Mouse (Mus musculus) c-Kit-negative CD71-positive TER-119-positive erythroid progenitor cells, embryonic 14.5 days (primary cell): Measurements from ENCODE around the gene Acadvl.

ENCODE experiments used
- DNase-seq: peaks from one replicate; pipeline ENCODE4 v3.0.0-alpha.2; 2013; ENCODE audit warnings: low read depth, low spot score

Gene Acadvl

DNA sequence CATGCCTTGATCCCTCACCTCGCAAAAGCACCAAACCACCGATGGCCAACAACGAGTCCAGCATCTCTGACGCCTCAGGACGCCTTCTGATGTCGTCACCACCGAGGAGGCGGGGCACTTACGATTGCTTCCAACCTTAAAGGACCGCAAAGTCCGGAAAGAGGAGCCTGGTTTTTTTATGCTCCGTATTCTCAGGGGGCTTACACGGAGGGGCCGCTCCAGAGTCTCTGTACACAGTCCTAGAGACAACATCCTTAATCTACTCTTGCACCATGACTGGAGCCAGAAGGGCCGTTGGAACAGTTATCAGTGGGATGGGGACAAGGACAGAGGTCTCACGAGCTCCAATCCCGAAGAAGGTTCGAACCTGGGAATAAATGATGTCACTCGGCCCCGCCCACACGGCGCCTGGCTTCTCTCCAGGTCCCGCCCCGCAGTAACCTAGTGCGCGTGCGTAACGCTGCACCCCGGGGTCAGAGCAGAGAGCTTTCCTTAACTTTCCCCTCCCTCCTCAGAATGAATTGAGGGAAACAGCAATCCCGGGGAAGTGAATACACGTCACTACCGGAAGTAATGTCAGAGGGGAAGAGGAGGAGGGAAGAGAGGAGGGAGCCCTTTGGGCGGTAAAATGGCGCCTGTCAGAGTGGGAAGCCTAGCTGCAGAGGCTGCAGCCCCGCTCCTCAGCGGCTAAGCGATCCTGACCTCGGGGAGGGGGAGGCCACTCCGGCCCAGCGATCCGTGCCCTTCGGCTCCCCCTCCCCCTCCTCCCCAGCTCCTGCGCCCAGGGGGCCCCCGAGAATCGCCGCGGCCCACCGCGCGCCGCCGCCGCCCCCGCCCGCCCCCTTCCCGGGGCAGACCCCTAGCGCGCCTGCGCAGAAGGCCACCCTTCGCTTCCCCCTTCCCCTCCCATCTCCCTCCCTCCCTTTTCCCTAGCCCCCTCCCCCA is 34.7 kb downstream of the Acadvl start:
- DNase-seq = peak; percentile 98

DNA sequence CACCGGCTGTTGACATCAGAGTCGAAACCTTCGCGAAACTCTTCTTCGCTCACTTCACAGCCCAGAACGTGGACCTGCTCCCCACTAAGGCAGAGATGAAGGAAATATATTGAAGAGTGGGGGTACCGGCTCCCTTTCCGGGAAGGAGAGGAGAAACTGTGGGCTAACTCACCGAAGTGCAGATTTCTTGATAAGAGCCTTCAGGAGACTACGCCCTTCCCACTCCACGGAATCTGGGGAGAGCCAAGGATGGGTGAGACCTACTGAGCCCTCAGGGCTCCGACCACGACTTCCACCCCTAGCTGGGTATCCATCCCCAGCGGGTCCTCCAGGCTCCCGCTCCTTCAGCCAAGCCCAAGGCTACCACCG is 35.4 kb downstream of the Acadvl start:
- DNase-seq = no peak

DNA sequence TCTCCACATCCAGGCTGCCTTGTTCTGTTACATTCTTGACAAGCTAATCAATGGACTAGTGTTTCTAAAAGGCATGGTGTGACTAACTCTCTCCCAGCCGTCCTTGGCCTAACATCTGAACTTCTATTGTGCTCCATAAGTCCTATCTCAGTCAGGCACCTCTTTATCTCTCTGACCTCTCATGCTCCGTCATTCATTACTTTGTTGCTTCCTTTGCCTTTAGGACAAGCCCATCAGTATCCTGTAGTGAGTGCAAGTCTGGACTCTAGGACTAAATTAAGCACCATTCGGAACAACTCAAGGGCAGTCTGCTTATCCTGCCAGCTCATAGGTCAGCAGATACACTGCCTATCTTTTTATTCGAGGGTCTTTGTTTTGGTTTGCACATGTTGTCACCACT is 38.9 kb downstream of the Acadvl start:
- DNase-seq = no peak

DNA sequence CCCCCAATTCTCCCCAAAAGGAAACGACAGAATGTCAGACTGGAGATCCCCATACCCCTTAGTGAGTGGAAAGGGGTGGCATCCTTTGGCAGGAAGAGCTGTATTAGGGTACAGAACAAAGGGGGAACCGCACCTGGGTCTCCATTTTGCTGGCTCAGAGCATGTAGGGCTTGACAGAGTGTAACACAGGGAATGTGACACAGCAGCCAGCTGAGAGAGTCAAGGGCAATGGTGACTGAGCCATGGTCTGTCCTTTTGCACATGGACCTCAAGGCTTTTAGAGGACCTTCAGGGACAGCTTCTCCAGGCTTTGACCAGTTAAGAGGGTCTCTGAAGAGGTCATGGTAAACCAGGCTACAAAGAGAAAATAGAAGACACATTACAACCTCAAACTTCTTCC is 40.3 kb downstream of the Acadvl start:
- no peak for DNase-seq

DNA sequence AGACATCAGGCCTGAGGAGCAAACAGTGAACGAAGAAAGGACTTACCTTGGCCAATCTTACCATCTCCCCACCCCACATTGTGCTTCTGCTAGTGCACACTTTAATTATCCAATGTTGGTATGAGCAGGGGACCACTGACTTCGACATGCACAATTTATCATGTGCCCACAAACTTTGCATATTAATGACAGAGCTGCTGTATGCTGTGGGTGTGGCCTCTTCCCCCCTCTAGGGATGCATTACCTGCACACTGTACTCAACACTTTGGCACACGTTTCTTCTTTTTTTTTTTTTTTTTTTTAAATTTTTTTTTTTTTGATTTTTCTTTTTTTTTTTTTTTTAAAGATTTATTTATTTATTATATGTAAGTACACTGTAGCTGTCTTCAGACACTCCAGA is 44.4 kb downstream of the Acadvl start:
- no peak for DNase-seq

DNA sequence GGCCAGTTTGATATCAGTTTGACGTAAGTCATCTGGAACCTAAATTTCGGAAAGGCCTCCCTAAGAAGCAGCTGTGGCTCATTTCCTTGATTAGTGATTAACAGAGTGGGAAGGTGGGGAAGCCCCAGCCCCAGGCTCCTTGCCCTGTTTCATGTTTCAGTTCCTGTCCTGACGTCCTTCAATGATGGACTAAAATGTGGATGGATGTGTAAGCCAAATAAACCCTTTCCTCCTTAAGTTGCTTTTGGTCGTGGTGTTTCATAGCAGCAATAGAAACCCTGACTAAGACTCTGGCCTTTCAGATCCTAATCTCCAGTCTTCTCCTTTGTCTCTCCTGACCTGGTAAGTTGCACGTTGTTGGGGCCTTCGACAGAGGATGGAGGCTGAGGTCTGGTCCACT is 45.0 kb downstream of the Acadvl start:
- DNase-seq = no peak

DNA sequence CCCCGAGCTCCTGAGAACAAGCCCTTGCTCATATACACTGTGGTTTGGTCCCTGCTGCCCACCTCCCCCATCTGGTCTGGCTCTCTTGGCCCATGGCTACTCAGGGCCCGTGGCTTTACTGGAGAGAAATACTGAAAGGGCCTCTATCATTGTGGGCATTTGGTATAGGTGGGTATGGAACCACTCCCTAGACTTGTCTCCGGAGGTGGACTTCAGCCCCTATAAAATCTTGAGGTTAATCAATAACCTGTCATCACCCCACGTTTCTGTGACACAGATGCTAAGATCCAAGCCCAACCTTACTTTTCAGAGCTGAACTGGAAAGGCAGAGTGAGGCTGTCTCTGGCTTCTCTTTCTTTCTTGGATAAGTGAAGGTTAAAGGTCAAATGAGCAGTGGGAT is 46.4 kb downstream of the Acadvl start:
- no peak for DNase-seq

DNA sequence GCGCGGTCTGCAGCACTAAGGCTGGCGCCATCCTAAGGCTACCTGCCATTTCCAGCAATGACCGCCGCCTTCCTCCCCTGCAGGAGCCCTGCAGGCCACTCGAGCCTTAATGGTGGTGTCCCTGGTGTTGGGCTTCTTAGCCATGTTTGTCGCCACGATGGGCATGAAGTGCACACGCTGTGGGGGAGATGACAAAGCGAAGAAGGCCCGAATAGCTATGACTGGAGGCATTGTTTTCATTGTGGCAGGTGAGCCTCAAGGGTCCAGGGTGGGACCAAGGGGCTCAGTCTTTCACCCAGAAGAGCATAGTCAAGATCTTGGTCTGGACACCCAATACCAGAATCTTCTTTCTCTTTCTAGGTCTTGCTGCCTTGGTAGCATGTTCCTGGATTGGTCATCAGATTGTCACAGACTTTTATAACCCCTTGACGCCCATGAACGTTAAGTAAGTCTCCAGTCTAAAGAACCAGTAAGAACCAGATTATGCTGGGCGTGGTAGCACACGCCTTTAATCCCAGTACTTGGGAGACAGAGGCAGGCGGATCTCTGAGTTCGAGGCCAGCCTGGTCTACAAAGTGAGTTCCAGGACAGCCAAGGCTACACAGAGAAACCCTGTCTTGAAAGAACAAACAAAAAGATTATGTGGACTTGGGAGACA is 48.2 kb downstream of the Acadvl start:
- DNase-seq = no peak

DNA sequence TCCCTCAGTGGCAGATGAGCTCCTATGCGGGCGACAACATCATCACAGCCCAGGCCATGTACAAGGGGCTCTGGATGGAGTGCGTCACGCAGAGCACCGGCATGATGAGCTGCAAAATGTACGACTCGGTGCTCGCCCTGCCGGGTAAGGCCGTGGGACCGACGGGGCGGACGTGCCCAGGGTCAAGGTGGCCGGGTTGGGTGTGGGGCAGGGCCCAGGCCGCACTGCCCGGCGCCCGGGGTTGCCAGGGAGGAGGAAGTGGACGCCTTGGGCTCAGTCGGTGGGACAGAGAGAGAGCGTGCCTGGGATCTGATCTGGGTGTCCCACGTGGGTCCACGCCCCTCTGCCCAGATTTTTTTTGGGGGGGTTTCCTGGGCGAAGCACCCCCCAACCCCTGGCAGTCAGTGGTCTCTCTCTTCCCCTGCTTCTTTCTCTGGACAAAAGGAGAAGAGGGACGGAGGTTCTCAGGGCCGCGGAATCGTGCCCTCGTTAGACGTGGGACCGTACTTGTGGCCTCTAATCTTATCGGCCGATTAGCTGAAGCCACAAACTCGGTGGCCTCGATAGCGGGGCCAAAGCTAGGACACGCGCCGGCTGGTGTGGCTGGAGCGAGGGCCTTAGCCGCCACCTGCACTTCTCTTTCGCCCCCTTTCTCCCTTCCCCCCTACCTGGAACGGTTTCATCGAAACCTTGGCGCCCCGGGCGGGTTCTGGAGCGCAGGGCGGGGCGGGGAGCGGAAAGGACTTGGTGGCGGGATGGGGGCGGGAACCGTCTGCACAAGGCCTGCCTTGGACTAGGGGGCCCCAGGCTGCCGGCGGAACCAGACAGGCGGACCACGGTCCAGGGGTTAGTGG is 49.0 kb downstream of the Acadvl start:
- no peak for DNase-seq

DNA sequence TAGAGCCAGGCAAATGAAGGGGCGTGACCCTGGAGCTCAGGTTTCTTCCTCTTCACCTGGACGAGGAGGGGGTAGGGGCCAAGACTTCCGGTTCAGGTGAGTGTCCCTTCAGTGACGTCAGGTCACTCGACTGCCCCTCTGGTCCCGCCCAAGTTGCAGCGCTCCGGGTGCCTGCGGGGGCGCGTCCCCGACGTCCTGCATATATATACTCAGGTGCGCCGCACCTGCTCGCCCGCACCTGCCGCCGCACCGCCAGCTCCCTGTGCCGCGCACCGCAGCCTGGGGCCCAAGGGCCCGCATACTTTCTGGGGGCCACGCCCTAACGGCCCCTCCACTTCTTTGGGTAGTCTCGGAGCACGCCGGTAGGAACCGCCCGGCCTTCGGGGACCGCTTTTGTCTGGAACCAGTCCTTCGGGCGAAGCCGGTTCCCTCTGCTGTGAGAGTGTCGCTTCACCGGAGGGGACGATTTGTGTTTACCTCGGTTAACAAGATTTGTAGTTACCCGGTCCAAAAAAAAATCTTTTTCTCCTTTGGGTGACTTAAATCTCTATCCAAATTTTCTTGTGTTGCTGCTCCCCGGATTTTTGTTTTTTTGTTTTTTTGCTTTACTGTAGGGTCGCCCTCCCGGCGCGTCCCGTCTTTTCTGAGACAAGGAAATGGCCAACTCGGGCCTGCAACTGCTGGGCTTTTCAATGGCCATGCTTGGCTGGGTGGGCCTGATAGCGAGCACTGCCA is 49.8 kb downstream of the Acadvl start:
- DNase-seq = no peak

DNA sequence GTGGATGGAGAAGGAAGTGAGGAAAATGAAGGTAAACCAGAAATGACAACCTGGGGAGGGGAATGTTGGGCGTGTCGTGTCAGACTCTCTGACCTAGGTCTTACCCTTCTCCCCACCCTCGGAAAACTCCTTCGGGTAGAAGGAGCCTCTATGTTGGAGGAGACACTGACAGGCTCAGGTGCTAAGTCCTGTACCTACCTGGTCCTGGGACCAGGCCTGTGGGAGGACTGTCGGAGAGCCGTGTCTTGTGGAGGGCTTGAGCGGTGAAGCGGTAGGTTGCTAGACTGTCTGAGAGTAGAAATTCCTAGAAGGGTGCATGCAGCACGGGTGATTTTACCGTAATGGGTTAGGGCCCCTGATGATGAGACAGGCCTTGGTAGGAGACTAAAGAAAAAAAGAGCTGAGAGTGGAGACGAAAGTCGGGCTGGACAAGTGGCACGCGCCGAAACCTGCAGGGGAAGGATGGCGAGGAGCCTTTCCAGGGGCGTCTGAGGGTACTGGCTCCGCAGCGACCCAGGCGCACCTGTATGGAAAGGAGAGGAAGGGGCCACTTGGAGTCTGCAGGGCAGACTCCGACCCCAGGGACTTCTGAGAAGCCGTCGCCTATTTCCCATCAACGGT is 50.5 kb downstream of the Acadvl start, which contains the start of gene Cldn7:
Gene Cldn7, plus strand, starts transcription at position 130 of the 621 bp plus-strand sequence.
- no peak for DNase-seq

DNA sequence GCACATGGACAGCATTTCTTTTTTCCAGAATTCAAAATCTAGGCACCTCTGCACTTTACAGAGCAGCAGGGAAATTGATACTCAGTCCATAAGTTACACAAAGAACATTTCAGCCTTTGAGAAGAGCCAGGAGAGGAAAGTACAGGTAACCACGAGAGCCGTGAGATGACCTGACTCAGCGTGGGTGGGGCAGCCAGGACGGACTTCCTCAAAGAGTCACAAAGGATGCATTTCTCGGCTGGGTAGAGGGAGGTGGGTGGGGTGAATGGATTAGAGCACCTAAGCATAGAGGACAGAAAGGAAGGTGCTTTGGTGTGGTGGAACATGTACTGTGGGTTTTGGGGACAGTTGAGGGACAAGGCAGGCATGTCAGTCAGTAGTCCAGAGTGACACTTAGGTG is 53.4 kb downstream of the Acadvl start:
- no peak for DNase-seq

DNA sequence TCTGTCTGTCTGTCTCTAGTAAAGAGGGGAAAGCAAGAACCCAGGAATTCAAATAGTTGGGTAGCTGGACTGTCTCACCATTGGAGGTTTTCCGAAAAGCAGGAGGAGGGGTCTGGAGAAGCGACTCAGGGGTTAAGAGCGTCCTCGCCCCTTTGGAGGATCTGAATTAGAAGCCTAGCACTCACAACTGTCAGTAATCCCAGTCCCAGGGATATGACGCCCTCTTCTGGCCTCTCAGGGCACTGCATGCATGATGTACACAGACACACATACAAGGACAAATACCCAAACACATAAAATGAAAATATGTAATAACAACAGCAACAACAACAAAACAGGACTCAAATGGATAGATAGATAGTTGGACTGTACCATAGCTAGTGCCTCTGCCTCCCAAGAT is 54.6 kb downstream of the Acadvl start:
- no peak for DNase-seq
